Mouse (Mus musculus) lung, embryonic 15.5 days (tissue): ENCODE results near the gene Dnajc6. TPM values are rescaled to one million over a fixed set of nuclear protein-coding genes. Genes with fewer than 3 reads are reported as not detected.
A peak's percentile ranks its signal among the peaks of the same experiment; 100 is the strongest.

ENCODE experiments used
- ATAC-seq: fragments of 200-750 bp; cut with Nextera tagmentation; 2 replicates; pipeline ENCODE4 v1.8.0; 2017; ENCODE audit warnings: moderate number of reproducible peaks, borderline replicate concordance; ENCODE audit not compliant: low FRiP score, low TSS enrichment; ENCODE audit errors: extremely low read depth
- H3K27ac ChIP-seq: fragments of 300-500 bp; sonication (generic); 2 replicates; pipeline ENCODE4 v1.5.1; 2015; ENCODE audit warnings: moderate library complexity, mild to moderate bottlenecking, inconsistent platforms
- H3K27me3 ChIP-seq: fragments of 300-500 bp; sonication (generic); 2 replicates; pipeline ENCODE4 v1.6.1; 2015; ENCODE audit warnings: inconsistent platforms
- H3K36me3 ChIP-seq: fragments of 300-500 bp; sonication (generic); 2 replicates; pipeline ENCODE4 v1.6.1; 2015; ENCODE audit warnings: inconsistent platforms
- H3K4me1 ChIP-seq: fragments of 300-500 bp; sonication (generic); 2 replicates; pipeline ENCODE4 v1.6.1; 2015; ENCODE audit warnings: inconsistent platforms
- H3K4me2 ChIP-seq: fragments of 300-500 bp; sonication (generic); 2 replicates; pipeline ENCODE4 v1.6.1; 2015; ENCODE audit warnings: inconsistent platforms, mild to moderate bottlenecking, moderate library complexity
- H3K4me3 ChIP-seq: fragments of 300-500 bp; sonication (generic); 2 replicates; pipeline ENCODE4 v1.5.1; 2015; ENCODE audit warnings: mild to moderate bottlenecking, inconsistent platforms
- H3K9ac ChIP-seq: fragments of 300-500 bp; sonication (generic); 2 replicates; pipeline ENCODE4 v1.6.1; 2015; ENCODE audit warnings: inconsistent platforms
- H3K9me3 ChIP-seq: fragments of 300-500 bp; sonication (generic); 2 replicates; pipeline ENCODE4 v1.6.1; 2016; ENCODE audit warnings: inconsistent platforms
- WGBS: fragments of 180-500 bp; shearing (Covaris S2); methylation state at CpG from one replicate; pipeline ENCODE4 v1.1.7; 2015; 5-methylcytosine and 5-hydroxymethylcytosine counted together
- polyA plus RNA-seq: library from polyadenylated mRNA; unstranded; fragments of >200 nt; fragmentation: Nextera tagmentation; extraction: Ambion mirVana; gene quantifications from 2 replicates; pipeline ENCODE4 v1.2.1, GENCODE M21; 2015

Gene Dnajc6
- polyA plus RNA-seq, 1 experiment from 2014 or later = 0.98 TPM

DNA sequence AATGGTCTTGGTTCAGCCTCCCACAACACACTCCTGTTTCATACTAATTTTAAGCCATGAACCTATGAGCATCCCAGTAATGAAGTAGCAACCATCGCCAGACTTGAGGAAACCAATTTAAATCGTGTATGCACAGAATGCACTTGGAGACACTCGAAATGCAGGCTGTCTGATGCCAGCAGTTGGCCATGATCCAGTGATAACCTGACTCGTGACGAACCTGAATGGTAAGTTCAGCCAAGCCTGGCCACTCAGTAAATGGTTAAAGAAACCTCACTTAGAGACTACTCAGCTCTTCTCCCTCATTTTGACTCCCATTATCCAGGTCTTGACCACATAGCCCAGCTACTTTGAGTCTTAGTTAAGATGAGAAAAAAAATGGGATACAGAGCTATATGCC is 27.2 kb upstream of the Dnajc6 start:
- Histone ChIP-seq H3K27ac (no peak overlapping the region), H3K9me3 (no peaks in the 10 kb centered on the region), H3K4me3 (no peak overlapping the region), H3K9ac (no peak overlapping the region), H3K36me3 (0 out of 2 replicates have a peak, but pooled peaks cover 4% of the 10 kb centered on the region), H3K4me2 (no peak overlapping the region), H3K27me3 (no peaks in the 10 kb centered on the region), H3K4me1 (no peaks in the 10 kb centered on the region)
- WGBS = 71% methylated on average over 5 of the region's 5 CpGs
- ATAC-seq = no peak

DNA sequence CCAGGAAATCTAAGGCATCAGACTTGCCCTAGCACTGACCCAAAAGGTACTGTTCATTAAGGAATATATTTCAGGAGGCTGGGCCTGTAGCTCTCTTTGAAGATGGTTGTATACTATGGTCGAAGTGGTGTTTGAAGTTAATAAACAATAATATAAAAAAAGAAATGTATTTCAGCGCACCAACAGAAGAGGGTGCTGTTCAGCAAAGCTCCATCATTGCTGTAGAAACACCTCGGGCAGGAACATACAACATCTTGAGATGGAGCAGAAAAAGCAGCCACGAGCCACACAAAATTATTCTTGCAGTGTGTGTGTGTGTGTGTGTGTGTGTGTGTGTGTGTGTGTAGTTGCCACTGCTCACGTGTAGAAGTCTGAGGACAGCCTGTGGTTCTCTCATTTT is 25.9 kb upstream of the Dnajc6 start:
- Histone ChIP-seq H3K36me3 (no peaks in the 10 kb centered on the region), H3K9me3 (no peaks in the 10 kb centered on the region), H3K4me2 (no peak overlapping the region), H3K27me3 (no peaks in the 10 kb centered on the region), H3K9ac (no peak overlapping the region), H3K4me3 (no peak overlapping the region), H3K4me1 (no peaks in the 10 kb centered on the region), H3K27ac (no peak overlapping the region)
- WGBS = 48% methylated on average over 5 of the region's 5 CpGs
- no peak for ATAC-seq

DNA sequence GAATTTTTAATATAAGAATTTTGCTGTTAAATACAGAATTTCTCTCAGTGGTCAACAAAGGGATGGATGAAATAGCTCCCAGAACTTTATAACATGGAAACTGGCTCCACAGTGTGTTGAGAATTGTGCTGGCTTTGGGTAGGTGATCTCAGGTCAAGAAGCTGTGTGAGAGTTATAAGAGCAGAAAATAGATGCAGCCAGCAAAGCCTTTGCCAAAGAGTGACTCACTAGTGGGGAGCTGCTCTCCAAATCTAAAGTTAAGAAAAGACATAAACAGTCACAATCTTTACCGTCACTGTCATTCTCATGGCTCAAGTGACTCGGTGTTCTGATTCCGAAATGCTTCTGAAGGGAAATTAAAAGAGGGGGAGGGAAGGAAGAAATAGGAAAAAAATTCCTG is 23.7 kb upstream of the Dnajc6 start:
- H3K9me3 ChIP-seq = no peaks in the 10 kb centered on the region
- H3K9ac ChIP-seq = no peak overlapping the region
- no peak overlapping the region for H3K4me2 ChIP-seq
- H3K36me3 ChIP-seq = no peaks in the 10 kb centered on the region
- ATAC-seq = no peak
- 73% methylated on average over 3 of the region's 3 CpGs for WGBS
- no peak overlapping the region for H3K4me3 ChIP-seq
- no peaks in the 10 kb centered on the region for H3K27me3 ChIP-seq
- H3K27ac ChIP-seq = no peak overlapping the region
- no peaks in the 10 kb centered on the region for H3K4me1 ChIP-seq

DNA sequence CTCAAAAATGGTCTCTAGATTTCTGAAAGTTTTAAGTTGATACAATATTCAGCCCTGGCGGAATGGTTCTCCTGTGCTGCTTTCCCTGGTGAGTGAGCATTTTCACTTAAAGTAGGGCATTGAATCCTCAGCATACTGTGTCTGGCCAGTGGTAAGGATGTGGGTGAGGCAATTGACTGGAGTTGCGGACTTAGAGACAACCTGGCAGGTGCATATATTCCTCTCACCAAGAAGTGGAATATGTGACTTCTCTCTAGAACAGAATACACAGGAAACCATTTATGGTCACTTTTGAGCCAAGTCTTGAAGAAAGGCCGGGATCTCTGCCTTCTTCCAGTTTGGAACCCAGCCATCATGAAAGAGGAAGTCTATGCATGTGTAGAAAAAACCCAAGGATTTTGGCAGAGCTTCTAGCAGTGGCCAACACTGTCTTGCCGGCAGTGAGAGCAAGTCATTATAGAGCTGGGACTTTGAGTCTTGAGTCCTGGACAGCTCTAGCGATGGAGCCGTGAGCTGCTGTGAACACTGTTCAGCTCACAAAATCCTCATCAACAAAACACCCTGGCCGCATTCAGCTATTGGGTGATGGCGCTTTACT is 6.0 kb upstream of the Dnajc6 start:
- Histone ChIP-seq H3K27me3 (peaks cover 11% of the 10 kb centered on the region; the same call in 1 of the 2 replicates), H3K4me3 (no peak overlapping the region), H3K27ac (no peak overlapping the region), H3K4me1 (no peaks in the 10 kb centered on the region), H3K9me3 (no peaks in the 10 kb centered on the region), H3K36me3 (no peaks in the 10 kb centered on the region), H3K9ac (no peak overlapping the region), H3K4me2 (no peak overlapping the region)
- 70% methylated on average over 8 of the region's 8 CpGs for WGBS
- peak; percentile 59; the same call in 1 of the 2 replicates for ATAC-seq

DNA sequence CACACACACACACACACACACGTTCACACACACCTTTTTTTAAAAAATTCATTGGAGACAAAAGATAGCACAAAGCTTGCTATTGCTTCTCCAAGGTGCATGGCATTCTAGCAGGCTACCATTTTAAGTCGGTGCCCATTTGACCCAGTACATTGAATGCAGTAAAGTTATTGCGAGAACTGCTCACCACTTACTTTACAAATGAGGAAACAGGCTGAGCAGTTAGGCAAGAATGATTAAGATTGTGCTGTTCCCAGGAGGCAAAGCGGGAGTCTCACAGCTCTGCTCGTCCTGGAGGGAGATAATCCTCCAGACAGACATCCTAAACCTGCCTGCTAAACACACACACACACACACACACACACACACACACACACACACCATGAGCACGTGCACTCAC is 4.7 kb upstream of the Dnajc6 start:
- 66% methylated on average over 6 of the region's 6 CpGs for WGBS
- Histone ChIP-seq H3K27me3 (peaks cover 23% of the 10 kb centered on the region), H3K4me1 (peaks cover 8% of the 10 kb centered on the region), H3K36me3 (no peaks in the 10 kb centered on the region), H3K9ac (no peak overlapping the region), H3K4me3 (no peak overlapping the region), H3K9me3 (no peaks in the 10 kb centered on the region), H3K27ac (no peak overlapping the region), H3K4me2 (no peak overlapping the region)
- ATAC-seq = no peak

DNA sequence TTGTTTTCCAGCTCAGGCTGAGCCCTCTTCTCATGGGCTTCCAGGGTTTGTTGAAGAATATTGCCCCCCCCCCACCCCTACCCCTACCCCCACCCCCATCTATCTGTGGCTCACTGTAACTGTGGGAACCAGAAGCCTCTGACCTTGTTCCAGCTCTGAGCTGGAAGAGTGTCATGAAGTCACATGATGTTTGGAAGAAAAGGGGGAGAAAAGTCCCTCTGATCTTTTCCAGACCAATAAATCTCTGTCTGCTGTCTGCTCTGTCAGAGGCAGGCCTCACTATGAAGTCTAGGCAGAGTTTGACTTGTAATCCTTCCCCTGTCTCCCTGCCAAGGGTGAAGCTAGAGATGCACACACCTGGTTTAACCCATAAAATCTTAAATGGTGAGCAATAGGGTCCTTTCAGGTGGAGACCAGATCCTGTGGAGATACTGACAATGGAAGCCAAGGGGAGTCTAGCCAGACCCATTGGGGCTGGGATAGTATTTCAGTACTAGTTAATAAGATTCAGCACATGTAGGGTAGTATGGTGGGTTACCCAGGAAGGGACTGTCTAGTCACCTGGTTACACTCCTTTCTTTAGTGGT is 2.7 kb upstream of the Dnajc6 start:
- no peak overlapping the region for H3K9ac ChIP-seq
- no peak for ATAC-seq
- peaks cover 16% of the 10 kb centered on the region for H3K4me1 ChIP-seq
- no peak overlapping the region for H3K27ac ChIP-seq
- H3K4me3 ChIP-seq = no peak overlapping the region
- no peaks in the 10 kb centered on the region for H3K36me3 ChIP-seq
- no peaks in the 10 kb centered on the region for H3K9me3 ChIP-seq
- H3K4me2 ChIP-seq = no peak overlapping the region
- peaks cover 42% of the 10 kb centered on the region for H3K27me3 ChIP-seq

DNA sequence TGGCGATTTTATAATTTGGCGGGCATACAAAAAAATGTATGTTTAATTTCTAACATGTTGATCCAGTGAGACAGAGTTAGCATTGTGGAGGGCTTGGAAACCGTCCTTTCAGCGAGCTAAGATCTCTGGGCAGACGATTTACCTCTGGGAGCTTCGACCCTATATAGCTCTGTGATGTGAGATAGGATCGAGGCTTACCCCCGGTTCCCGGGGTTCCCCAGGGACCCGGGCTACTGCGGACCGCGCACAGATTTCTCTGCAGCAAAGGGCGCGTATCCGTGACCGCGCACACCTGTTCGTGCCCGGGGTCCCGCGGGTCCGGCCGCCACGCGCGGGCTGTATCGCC is 287 bp upstream of the Dnajc6 start:
- peak overlapping the region; percentile 96 for H3K4me2 ChIP-seq
- peaks cover 42% of the 10 kb centered on the region for H3K27me3 ChIP-seq
- no peak overlapping the region for H3K9ac ChIP-seq
- no peak overlapping the region for H3K27ac ChIP-seq
- H3K36me3 ChIP-seq = no peaks in the 10 kb centered on the region
- no peaks in the 10 kb centered on the region for H3K9me3 ChIP-seq
- peak overlapping the region; percentile 53 for H3K4me3 ChIP-seq
- peak; percentile 38; the same call in 1 of the 2 replicates for ATAC-seq
- H3K4me1 ChIP-seq = peaks cover 16% of the 10 kb centered on the region
- 1% methylated on average over 28 of the region's 28 CpGs for WGBS

DNA sequence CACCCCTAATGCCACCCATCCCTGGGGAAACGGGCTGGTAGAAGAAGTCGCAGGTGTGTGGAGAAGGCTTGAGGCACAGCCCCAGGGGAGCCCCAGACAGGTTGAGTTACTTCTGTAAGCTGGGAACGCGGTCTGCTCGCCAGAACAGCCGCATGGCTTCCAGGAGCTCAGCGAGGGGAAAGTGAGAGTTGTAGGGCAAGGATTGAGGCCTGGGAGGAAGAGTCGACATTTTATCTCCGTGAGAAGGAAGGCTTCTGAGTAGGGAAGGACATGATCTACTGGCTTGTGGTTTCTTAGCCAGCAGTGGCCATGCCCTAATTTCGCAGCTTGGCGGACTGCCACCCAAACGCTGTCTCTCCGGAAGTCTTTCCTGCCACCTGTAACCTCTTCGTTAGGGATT is 888 bp downstream of the Dnajc6 start:
- Histone ChIP-seq H3K9ac (no peak overlapping the region), H3K36me3 (no peaks in the 10 kb centered on the region), H3K27me3 (peaks cover 42% of the 10 kb centered on the region), H3K4me3 (peak overlapping the region; percentile 53), H3K9me3 (no peaks in the 10 kb centered on the region), H3K4me2 (peak overlapping the region; percentile 96), H3K27ac (no peak overlapping the region), H3K4me1 (peaks cover 16% of the 10 kb centered on the region)
- WGBS = 4% methylated on average over 14 of the region's 14 CpGs
- ATAC-seq = no peak

DNA sequence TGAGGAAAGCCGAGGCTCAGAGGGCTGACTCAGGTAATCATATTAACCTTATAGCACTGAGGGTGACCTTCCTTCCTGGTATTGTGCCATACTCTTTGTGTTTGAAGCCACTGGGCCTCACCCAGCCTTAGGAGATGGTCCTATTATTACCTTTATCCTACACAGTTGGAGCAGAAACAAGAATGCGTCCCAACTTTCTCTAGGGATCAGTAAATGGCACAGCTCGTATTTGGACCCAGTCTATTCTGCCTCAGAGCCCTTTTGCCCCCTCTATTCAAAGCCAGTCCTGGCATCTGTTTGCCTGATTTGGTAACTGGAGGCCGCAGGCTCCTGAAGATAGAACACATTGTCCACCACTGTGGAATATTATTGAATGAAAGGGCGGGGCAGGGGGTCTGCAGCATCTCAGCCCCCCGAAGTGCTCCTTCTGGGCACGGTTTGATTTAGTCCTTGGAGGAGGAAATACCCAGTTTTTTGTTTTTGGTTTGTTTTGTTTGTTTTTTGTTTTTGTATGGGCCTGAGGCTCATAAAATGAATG is 8.1 kb downstream of the Dnajc6 start:
- H3K4me1 ChIP-seq = peaks cover 4% of the 10 kb centered on the region; the same call in 1 of the 2 replicates
- no peak overlapping the region for H3K27ac ChIP-seq
- H3K4me3 ChIP-seq = no peak overlapping the region
- H3K4me2 ChIP-seq = no peak overlapping the region
- H3K9ac ChIP-seq = no peak overlapping the region
- ATAC-seq = no peak
- peaks cover 12% of the 10 kb centered on the region; the same call in 1 of the 2 replicates for H3K27me3 ChIP-seq
- no peaks in the 10 kb centered on the region for H3K36me3 ChIP-seq
- WGBS = 77% methylated on average over 7 of the region's 7 CpGs
- no peaks in the 10 kb centered on the region for H3K9me3 ChIP-seq

DNA sequence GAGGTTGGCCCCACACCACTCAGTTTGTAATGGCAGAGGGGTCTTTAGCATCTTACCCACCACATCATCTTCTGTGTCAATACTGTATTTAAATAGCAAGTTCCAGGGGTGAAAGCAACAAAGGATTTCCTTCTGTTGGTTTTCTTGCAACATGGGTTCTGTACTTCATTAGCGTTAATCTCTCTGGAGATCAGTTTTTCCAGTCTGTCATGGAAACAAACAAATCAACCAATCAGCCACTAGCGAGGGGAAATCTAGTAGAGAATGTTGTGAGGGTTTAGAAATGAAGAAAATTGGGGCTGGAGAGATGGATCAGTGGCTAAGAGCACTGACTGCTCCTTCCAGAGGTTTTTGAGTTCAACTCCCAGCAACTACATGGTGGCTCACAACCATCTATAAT is 9.5 kb downstream of the Dnajc6 start:
- Histone ChIP-seq H3K4me2 (no peak overlapping the region), H3K4me1 (peaks cover 4% of the 10 kb centered on the region; the same call in 1 of the 2 replicates), H3K27me3 (peaks cover 19% of the 10 kb centered on the region; the same call in 1 of the 2 replicates), H3K4me3 (no peak overlapping the region), H3K9ac (no peak overlapping the region), H3K36me3 (no peaks in the 10 kb centered on the region), H3K27ac (no peak overlapping the region), H3K9me3 (no peaks in the 10 kb centered on the region)
- WGBS = 65% methylated on average over 2 of the region's 2 CpGs
- ATAC-seq = no peak

DNA sequence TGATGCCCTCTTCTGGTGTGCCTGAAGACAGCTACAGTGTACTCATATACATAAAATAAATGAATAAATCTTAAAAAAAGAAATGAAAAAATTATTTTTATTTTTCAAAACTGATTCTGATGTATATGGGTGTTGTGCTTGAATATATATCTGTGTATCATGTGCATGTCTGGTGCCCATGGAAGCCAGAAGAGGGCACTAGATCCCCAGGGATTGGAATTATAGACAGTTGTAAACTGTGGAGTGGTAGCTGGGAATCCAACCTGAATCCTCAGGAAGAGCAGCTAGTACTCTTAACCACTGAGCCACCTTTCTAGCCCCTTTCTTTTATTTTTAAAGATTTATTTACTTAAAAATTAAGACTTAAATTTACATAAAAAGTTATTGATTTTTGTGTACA is 9.9 kb downstream of the Dnajc6 start:
- Histone ChIP-seq H3K4me2 (no peak overlapping the region), H3K9me3 (no peaks in the 10 kb centered on the region), H3K4me1 (peaks cover 4% of the 10 kb centered on the region; the same call in 1 of the 2 replicates), H3K9ac (no peak overlapping the region), H3K4me3 (no peak overlapping the region), H3K27ac (no peak overlapping the region), H3K36me3 (no peaks in the 10 kb centered on the region), H3K27me3 (peaks cover 19% of the 10 kb centered on the region; the same call in 1 of the 2 replicates)
- ATAC-seq = no peak

DNA sequence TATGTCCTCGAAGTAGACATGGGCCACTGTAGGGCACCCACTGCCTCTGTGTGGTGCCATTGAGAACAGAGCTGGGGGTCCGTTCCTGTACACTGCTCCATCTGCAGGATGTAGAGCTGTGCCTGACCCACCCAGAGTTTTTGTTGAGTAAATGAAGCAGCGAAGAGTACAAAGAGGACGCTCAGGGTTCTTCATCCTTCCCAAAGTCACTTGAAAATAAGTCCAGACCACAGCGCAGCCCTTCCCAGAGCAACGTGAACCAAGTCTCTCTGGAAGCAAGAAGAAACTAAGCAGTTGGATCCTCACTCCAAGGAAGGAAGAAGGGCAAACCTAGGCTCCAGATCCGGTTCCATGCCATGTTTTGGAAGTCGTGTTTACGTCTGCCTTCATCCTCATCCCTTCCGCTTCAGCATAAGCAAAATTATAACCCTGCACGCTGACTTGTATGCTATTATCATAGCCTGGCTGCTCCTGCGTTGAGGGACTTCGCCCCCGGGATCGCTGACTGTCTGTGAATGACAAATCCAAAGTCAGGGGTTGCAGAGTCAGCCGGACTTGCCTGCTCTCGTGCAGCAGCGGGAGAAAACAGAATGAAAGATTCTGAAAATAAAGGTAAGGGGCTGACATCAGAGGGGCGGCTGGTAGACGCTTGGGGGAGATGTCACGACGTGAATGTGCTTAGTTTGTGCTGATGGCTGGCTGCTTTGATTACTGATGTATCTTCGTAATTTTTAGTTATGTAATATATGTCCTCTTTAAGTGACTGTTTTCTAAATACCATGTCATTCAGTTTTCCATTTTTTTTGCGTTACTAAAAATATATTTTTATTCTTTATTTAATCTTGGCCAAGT is 11.3 kb downstream of the Dnajc6 start:
- no peaks in the 10 kb centered on the region for H3K36me3 ChIP-seq
- peaks cover 4% of the 10 kb centered on the region; the same call in 1 of the 2 replicates for H3K4me1 ChIP-seq
- H3K9ac ChIP-seq = 0 out of 2 replicates have a peak overlapping the region, but pooled peaks have one; percentile 14
- WGBS = 9% methylated on average over 24 of the region's 24 CpGs
- ATAC-seq = no peak
- H3K4me2 ChIP-seq = peak overlapping the region; percentile 71
- peak overlapping the region; percentile 39 for H3K4me3 ChIP-seq
- H3K9me3 ChIP-seq = no peaks in the 10 kb centered on the region
- H3K27ac ChIP-seq = no peak overlapping the region
- peaks cover 19% of the 10 kb centered on the region; the same call in 1 of the 2 replicates for H3K27me3 ChIP-seq
